Mouse (Mus musculus): ENCODE data around the gene Osbp2.

The Osbp2 gene

DNA sequence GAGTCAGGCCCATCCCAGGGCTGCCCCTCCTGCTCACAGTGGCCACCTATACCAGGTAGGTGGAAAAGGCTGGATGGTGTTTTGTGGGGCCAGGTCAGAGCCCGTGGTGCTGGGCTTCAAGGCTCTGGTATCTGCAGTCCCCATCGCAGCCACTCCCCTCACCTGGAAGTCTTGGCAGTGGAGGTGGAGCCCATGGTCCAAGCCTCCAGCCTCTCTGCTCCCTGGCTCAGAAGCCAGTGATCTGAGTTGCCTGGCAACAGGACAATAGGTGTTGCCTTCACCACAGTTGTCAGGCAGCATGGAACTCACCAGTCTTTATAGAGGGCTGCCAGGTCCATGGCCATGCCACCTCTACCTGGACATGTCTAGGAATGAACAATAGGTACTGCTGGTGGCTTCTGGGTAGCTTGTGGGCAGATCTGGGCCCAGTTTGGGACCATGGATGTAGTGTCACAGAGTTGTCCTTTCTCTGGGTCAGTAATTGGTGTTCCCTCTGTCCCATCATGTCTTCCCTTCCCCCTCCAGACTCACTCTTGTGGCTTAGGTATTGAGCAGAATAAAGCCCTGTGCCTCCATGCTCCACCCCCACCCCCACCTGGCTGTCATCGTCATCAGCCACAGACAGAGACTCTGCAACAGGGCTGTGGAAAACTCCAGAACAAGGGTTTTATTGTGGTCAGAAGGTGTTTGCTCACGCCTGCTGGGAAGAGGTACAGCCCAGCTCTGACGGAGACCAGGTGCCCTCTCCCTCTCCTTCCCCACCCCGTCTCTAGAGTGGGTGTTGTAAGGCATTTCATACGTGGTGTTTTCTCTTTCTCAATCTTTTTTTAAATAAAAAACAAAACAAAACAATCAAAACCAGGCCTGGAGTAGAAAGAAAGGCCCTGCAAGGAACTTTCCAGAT lies 160.4 kb downstream of the Osbp2 start:
- DNase-seq = peak in 1 of 2 experiments; percentile 13

DNA sequence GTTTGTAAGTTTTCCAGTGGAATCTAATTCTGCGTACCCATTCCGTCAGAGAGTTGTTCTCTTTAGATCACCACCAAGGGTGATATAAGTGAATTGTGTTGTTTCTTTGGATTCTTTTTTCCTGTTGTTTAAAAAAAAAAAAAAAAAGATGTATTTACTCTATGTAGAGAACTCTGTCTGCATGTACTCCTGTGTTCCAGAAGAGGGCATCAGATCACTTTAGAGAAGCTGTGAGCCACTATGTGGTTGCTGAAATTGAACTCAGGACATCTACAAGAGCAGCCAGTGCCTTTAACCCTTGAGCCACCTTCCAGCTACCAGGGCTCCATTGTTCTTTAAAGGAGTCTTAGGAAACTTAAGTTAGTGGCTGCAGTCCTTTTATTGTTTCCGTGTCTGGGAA lies 166.3 kb downstream of the Osbp2 start:
- DNase-seq = no peak

DNA sequence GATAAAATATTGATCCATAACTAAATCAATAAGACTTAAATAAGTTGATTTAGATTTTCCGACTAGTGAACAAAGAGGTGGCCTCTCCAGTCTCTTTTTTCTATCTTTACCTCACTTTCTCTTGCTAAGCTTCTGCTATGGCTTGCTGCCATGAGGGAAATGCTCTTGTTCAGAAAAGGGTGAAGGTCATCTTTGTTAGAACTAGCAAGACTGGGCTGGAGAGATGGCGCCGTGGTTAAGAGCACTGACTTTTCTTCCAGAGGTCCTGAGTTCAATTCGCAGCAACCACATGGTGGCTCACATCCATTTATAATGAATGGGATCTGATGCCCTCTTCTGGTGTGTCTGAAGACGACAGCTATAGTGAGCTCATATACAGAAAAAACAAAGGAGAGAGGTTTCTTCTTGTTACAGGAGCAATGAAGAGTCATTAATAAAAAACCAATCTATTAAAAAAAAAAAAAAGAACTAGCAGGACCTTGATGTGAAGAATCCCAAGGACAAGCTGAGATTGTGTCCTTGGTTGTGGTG lies 167.6 kb downstream of the Osbp2 start:
- no peak for DNase-seq

DNA sequence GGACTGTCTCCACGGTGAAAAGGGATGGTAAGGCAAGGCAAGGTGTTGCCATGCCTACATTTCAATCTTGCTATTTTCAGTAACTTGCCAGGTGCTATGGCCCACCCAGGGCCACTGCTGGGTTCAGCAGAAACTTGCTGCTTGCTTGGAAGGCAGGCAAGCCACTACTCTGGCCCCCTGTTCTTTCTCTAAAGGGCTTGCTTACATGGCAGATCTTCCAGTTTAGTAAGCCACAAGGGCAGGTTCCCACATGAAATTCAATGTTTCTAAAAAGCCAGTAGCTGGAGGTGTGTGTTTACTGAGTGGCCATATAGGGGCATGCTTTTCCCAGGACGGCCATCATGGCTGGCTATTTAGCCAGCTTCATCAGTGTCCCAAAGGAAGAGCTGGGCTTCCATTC lies 172.0 kb downstream of the Osbp2 start:
- DNase-seq = no peak

DNA sequence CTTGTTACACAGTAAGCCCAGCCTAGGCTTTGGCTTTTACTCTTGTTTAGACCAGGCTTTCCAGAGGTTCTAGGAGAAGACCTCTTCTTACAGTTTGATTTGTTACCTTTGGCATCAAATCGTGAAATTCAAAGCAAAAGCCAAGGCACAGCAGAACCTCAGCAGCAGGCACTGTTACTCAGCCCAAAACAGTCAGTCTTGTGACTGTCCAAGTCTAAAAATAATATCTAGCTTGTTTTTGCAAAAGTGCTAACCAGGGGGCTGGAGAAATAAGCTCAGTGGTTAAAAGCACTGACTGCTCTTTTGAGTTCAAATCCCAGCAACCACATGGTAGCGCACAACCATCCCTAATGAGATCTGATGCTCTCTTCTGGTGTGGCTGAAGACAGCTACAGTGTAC lies 176.8 kb downstream of the Osbp2 start:
- no peak for DNase-seq

DNA sequence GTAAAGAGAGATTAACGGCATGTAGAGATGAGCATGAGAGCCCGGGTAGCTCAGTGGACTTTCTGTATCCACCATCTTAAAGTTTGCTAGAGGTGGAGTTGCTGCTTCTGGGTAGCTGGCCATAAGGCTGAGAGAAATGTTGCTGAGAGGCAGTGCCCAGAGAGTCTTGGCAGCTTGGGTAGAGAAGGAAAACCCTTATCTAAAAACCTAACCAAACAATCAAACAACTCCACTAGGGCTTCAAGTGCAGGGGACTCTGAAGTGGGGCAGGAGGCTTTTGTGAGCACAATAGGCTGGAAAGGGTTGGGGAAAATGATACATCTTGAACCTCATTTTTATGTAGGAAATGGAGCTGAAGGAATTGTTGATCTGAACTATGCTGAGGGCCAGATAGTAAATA lies 177.4 kb downstream of the Osbp2 start:
- no peak for DNase-seq

DNA sequence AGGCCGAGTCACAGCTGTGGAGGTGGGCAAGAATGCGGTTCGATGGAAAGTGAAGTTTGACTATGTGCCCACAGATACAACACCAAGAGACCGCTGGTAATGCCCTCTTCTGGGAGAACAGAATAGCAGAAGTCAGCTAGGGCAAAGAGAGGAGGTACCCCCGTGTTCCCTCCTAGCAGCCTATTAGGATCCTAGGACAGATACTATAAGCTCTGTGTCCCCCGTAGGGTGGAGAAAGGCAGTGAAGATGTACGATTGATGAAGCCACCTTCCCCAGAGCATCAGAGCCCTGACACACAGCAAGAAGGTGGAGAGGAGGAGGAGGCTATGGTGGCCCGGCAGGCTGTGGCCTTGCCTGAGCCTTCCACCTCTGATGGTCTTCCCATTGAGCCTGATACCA lies 178.3 kb downstream of the Osbp2 start:
- DNase-seq = no peak

DNA sequence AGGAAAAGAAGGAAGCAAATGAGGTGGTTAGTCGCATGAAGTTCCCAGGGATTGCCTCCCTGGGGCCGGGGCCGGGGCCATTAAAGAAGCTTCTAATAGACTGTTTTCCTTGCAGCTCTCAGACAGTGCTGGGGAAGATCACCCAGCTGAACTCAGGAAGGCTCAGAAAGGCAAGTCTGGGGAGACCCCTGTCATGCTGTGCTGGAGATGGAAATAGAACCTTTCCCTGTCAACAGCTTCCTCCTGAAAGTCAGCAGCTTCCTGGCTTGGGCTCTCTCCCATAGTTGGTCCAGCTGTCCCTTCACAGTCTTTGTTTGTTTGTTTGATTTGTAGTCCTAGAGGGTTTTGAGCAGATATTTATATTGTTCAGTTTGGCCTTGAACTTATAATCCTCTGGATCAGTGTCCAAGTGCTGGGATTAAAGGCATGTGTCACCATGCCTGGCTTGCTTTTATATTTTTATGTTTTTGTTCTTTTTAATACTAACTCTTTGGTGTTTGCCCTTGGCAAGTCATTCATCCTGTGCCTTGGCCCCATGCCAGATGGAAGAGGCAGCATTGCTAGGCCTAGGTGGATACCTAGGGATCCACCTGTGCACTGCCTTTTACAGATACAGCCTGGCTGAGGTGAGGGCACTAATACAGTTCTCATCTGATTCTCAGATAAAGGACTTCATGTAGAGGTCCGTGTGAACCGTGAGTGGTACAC lies 178.8 kb downstream of the Osbp2 start:
- peak; percentile 54 to 70 for DNase-seq

DNA sequence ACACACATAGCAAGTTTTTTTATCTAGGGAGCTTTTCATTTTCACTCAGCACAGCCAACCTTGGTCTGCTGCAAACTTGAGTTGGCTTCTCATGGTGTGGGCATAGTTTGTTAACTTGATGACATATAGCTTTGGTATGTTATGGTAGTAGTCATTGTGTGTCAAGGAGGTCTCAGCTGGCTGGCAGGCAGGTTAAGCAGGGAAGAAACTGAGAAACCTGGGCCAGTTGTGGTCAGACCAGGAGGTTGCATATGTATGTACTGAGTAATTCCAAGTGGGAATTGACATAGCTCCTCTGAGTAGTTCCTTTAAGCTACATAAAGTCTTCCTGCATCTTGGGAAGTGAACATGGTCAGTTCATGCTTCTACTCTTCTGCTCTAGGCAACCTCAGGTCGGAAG lies 179.5 kb downstream of the Osbp2 start:
- no peak for DNase-seq

DNA sequence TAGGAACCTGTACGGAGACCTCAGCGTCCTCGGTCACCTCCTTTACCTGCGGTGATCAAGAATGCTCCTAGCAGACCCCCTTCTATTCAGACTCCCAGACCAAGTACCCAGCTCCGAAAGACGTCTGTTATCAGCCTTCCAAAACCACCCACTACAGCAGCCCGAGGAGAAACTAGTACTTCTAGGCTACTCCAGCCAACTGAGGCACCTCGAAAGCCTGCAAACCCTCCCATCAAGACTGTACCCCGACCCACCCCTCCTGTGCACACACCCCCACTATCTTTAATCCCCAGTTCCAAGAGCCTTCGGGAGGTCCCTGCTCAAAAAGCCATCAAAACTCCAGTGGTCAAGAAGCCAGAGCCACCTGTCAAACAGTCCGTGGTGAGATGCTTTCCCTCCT lies 180.0 kb downstream of the Osbp2 start:
- no peak for DNase-seq

DNA sequence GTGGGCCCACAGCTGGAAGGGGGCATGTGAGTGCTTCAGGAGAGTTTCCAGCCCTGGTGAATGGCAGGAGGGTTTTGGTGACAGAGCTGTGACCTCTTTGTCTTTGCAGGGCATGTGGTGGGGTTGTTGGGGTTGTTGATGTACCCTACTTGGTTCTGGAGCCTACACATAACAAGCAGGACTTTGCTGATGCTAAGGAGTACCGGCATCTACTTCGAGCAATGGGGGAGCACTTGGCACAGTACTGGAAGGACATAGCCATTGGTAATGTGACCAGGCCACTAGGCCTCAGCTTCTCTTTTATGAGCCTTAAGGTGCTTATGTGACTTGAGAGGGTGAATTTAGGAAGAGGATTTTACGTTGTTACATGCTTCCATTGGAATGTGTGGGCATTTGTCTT lies 183.9 kb downstream of the Osbp2 start:
- no peak for DNase-seq

DNA sequence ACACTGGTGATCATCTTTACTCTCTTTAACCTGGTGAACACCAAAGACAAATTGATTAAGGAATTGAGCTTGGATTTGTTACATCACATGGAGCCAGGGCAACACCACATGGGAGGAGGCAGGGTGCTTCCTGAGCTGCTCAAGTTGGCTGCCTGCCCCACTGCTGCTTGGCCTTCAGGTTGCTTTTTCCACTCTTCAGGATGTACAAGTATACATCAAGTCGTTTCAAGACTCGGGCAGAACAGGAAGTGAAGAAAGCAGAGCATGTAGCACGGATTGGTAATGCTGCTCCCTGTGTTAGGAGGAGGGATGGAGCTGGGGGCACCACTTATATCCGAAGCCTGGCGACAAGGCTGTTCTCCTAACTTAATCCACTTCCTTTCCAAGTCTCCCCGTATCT lies 186.5 kb downstream of the Osbp2 start:
- peak in 1 of 2 experiments; percentile 14 for DNase-seq

DNA sequence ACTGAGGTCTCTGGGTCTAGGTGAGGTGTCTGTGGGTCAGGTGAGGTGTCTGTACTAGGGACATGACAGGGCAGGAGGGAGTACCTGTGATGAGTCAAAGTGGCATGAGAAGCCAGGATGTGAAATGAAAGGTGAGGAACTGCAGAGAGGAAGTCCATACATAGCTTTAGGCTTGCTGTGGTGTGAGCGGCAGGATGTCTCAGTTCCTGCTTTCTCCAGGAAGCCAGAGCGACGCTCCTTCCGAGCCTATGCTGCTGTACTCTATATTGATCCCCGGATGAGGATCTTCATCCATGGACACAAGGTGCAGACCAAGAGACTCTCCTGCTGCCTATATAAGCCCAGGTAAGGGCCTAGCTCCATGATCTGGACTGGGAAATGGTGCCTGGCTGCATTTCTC lies 187.3 kb downstream of the Osbp2 start:
- no peak for DNase-seq

DNA sequence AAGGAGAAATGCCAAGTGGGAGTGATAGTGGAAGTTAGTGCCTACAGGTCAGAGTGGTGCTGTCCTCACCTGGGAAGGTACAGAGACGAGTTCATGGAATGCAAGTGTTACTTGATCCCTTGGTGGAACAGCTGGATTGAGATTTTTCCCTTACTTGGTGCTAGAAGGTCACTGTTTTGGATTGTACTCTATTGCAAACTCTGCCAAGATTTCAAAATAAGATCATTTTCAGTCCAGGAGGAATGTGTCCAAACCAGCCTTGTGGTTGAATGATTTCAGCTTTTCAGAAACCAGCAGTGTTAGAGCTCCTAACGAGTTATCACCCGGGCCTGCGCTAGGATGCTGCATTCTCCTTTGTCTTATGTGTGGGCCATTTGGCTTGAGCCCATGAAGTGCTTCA lies 189.2 kb downstream of the Osbp2 start:
- DNase-seq = no peak

DNA sequence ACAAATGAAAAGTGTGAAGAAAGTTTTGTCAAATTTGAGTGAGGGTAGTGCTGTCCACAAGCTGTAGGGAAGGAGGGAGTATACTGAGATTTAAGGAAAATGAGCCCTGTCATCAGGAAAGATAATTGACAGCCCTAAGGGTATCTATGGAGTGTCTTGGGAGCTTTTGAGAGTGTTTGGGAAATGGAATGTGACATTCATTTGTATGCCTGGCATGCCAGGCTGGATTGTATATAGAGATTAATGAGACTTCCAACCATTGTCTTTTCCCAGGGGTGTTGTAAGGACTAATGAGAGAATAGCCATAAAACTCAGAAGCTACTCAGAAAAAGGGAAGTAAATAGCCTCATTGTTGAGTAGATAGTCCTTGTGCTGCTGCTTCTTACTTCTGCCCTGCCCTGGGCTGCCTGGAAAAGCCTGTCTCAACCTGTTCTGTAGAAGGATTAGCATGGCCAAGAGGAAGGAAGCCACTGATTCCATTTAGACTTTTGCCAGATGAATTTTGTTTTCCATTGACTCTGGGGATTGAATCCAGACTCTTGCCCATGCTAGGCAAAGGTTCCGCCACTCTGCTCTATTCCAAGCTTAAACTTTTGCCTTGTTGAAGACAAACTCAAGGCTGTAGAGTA lies 192.6 kb downstream of the Osbp2 start:
- DNase-seq = no peak

DNA sequence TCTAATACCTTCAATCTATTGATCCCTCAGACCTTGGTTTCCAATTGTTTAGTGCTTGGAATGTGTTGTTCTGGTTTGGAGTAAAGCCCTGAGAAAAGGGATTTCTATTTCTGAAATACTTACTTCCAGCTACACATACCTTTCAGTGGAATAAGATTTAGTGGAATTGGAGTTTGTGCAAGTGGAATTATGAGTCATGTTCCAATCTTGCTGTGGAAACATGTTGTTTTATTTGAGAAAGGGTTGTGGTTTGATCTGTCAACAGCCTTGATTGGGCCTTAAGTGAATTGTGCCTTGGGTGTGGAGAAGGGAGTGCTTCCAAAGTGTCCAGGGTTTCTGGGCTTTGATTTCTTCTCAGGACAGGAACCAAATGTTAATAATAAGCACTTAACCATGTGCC lies 193.9 kb downstream of the Osbp2 start:
- DNase-seq = no peak

DNA sequence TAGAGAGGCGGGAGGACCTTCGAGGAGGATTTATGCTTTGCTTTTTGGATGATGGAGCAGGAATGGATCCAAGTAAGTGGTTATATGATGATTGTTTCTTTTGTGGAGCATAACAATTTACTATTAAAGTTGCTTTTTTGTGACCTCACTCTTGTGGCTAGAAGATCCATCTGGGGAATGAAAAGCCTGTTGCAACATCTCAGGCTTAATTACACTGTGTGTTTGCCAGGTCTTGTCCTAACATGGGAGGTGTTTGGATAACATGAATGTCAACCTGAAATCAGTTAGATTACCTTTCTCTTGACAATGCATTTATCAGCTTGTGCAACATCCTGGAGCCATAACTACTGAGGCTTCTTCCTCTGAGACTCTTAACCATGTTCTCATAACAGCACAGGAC lies 194.9 kb downstream of the Osbp2 start:
- no peak for DNase-seq

DNA sequence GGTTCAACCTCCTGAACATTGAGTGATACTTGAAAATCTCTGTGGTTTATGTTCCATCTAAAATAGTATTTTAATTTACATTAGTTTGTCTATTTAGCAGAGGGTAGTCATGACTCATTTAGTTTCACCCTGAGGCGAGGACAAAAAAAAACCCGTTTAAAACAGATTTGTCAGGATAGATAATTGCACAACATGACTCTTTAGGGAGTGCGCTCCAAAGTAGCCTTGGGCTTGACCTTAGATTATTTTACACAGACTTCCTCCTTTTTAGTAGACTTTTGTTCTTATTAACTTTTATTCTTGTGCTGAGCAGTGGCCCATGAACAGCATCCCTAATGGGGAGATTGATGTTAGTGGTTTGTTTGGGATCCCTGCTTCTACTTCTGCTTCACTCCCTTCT lies 196.2 kb downstream of the Osbp2 start:
- DNase-seq = no peak

DNA sequence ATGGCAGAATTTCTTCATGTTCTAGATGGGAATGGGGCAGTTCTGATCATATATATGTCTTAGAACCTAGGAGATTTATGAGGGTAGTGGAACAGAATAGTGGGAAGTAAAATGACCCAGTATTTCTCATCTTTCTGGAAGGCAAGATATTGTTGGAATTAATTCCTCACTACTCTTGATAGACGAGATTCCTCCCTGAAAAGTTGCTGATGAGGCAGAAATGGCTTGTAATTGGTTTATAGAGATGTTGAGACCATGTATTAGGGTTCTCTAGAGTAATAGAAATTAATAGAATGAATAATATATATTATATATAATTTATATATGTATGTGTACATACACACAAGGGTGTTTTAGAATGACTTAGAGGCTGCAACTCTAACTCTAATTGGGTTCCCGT lies 201.7 kb downstream of the Osbp2 start:
- no peak for DNase-seq

Measured in cerebellum, postnatal 14 days (tissue).